Mouse (Mus musculus) heart, adult 10 weeks (tissue): ENCODE measurements around the gene Chia1. TPM values are rescaled to one million over a fixed set of nuclear protein-coding genes. Genes with fewer than 3 reads are reported as not detected.

Source experiments
- polyA plus RNA-seq: library from polyadenylated mRNA; stranded (reverse); fragments of 350-450 nt; fragmentation: Illumina TruSeq; extraction: RNeasy Lipid Tissue Mini Kit (QIAGEN cat#74804); gene quantifications from one replicate; pipeline ENCODE4 v1.2.3, GENCODE M21; 2014; ENCODE audit warnings: low read depth, low replicate concordance

Gene Chia1
- polyA plus RNA-seq: not detected

DNA sequence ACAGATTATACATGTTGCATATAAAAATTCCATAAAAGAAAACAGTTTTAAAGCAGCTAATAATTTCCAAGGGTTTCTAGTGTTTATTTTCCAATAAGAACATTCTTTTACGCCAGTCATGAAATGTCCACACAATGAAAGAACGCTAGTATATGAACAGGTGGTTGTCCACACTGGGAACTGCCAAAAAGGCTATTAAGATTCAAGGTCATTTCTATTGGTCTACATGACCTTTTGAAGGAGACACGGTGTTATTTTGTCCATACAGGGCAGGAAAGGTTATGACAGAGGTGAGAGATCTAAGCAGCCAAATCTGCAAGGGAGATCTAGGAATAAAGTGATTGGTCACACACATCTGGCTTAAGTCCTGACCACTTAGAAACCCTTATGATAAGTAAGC is at the start of gene Chia1:
Gene Chia1 (plus strand): TSS at position 301 of the 400 bp plus-strand sequence.

GRCm38 (mm10) chr3:106167464-106167863 is 54.4 kb downstream of the Chia1 start, which contains the start of gene Chil3:
Gene Chil3 (minus strand): TSS chr3:106167564.

Other genes with a start within 250 kb of the Chia1 start
- gene Adora3, start 242.4 kb upstream of the Chia1 start, polyA plus RNA-seq: 0.50 TPM
- not detected for gene Tmigd3, start 242.3 kb upstream of the Chia1 start, polyA plus RNA-seq
- gene I830077J02Rik, start 180.6 kb upstream of the Chia1 start, polyA plus RNA-seq: 1.4 TPM
- 37.5 TPM for gene Wdr77, start 153.9 kb upstream of the Chia1 start, polyA plus RNA-seq
- 1,553 TPM for gene Atp5f1, start 153.1 kb upstream of the Chia1 start, polyA plus RNA-seq
- gene Ovgp1, start 139.5 kb upstream of the Chia1 start, polyA plus RNA-seq: 2.3 TPM
- gene Pifo, start 98.6 kb upstream of the Chia1 start, polyA plus RNA-seq: not detected
- not detected for gene Chil5, start 80.4 kb upstream of the Chia1 start, polyA plus RNA-seq
- 1.2 TPM for gene Chil3, start 54.3 kb downstream of the Chia1 start, polyA plus RNA-seq
- gene Chil4, start 106.3 kb downstream of the Chia1 start, polyA plus RNA-seq: not detected